Mouse (Mus musculus): ENCODE measurements around the gene Cpvl.

The Cpvl gene

GRCm38 (mm10) chr6:53937143-53938134 lies 41.0 kb downstream of the Cpvl start:
- no peak for DNase-seq (ENCODE audit: low read depth, low spot score)

- DNase-seq (ENCODE audit: low read depth, low spot score): no peak
Measured at GRCm38 (mm10) chr6:53931605-53932004, 46.9 kb downstream of the Cpvl start.

- no peak for DNase-seq (ENCODE audit: low read depth, low spot score)
Measured at GRCm38 (mm10) chr6:53929858-53930257, 48.6 kb downstream of the Cpvl start.

- DNase-seq (ENCODE audit: low read depth, low spot score): no peak
Measured at GRCm38 (mm10) chr6:53926197-53926596, 52.3 kb downstream of the Cpvl start.

- DNase-seq (ENCODE audit: low read depth, low spot score): no peak
Measured at GRCm38 (mm10) chr6:53925192-53925591, 53.3 kb downstream of the Cpvl start.

- DNase-seq (ENCODE audit: low read depth, low spot score): no peak
Measured at GRCm38 (mm10) chr6:53920041-53920440, 58.4 kb downstream of the Cpvl start.

GRCm38 (mm10) chr6:53917026-53917558 lies 61.4 kb downstream of the Cpvl start:
- no peak for DNase-seq (ENCODE audit: low read depth, low spot score)

- no peak for DNase-seq (ENCODE audit: low read depth, low spot score)
Measured at GRCm38 (mm10) chr6:53915347-53915746, 63.1 kb downstream of the Cpvl start.

GRCm38 (mm10) chr6:53913151-53913550 lies 65.3 kb downstream of the Cpvl start:
- DNase-seq (ENCODE audit: low read depth, low spot score): no peak

- no peak for DNase-seq (ENCODE audit: low read depth, low spot score)
Measured at GRCm38 (mm10) chr6:53912112-53912782, 66.2 kb downstream of the Cpvl start.

GRCm38 (mm10) chr6:53909986-53910385 lies 68.5 kb downstream of the Cpvl start:
- DNase-seq (ENCODE audit: low read depth, low spot score): no peak

GRCm38 (mm10) chr6:53909446-53909845 lies 69.0 kb downstream of the Cpvl start:
- no peak for DNase-seq (ENCODE audit: low read depth, low spot score)

GRCm38 (mm10) chr6:53906871-53907270 lies 71.6 kb downstream of the Cpvl start:
- DNase-seq (ENCODE audit: low read depth, low spot score): no peak

- DNase-seq (ENCODE audit: low read depth, low spot score): no peak
Measured at GRCm38 (mm10) chr6:53906051-53906462, 72.4 kb downstream of the Cpvl start.

GRCm38 (mm10) chr6:53905576-53905975 lies 72.9 kb downstream of the Cpvl start:
- no peak for DNase-seq (ENCODE audit: low read depth, low spot score)

GRCm38 (mm10) chr6:53904703-53905395 lies 73.6 kb downstream of the Cpvl start:
- no peak for DNase-seq (ENCODE audit: low read depth, low spot score)

GRCm38 (mm10) chr6:53904186-53904585 lies 74.3 kb downstream of the Cpvl start:
- DNase-seq (ENCODE audit: low read depth, low spot score): no peak

GRCm38 (mm10) chr6:53901741-53902140 lies 76.7 kb downstream of the Cpvl start:
- DNase-seq (ENCODE audit: low read depth, low spot score): no peak

GRCm38 (mm10) chr6:53897872-53898464 lies 80.5 kb downstream of the Cpvl start:
- DNase-seq (ENCODE audit: low read depth, low spot score): no peak

- no peak for DNase-seq (ENCODE audit: low read depth, low spot score)
Measured at GRCm38 (mm10) chr6:53897126-53897525, 81.3 kb downstream of the Cpvl start.

GRCm38 (mm10) chr6:53893731-53894130 lies 84.7 kb downstream of the Cpvl start:
- DNase-seq (ENCODE audit: low read depth, low spot score): no peak

Measured in brain, embryonic 18.5 days (tissue).